8 mouse cellular contexts compared by ENCODE assay signal in genomic region chr1:169921710-169922211, GRCm38 (mm10). TPM values are rescaled to one million over a fixed set of nuclear protein-coding genes. Genes with fewer than 3 reads are reported as not detected.
DNase-seq lines count a peak whose midpoint lies in the region; ATAC-seq and TF ChIP-seq lines count a peak whose summit lies in the region.

No protein-coding gene starts in this region.

- no peak overlapping the region for H3K9ac ChIP-seq in embryonic facial prominence, embryonic 13.5 days
- no peak overlapping the region for H3K9ac ChIP-seq in kidney, postnatal 0 days (ENCODE audit: low read depth, low read length)

- peak; percentile 35 for DNase-seq in gastrocnemius, adult 2 months
- no peak for DNase-seq in gastrocnemius, postnatal 36 days
- DNase-seq in 3T3-L1 (ENCODE audit: low read depth, low spot score) (peak; percentile 73), MEL-GATA-1-ER (ENCODE audit: extremely low read depth, low read depth) (peak; percentile 27)
- DNase-seq in kidney, postnatal 0 days (ENCODE audit: low spot score) = peak; percentile 88
- DNase-seq in lung, postnatal 36 days = peak; percentile 53
- DNase-seq in right cerebral cortex, postnatal 4 days = no peak

- H3K9me3 ChIP-seq in embryonic facial prominence, embryonic 13.5 days = no peaks in the 10 kb centered on the region
- H3K9me3 ChIP-seq in kidney, postnatal 0 days (replicated peaks; ENCODE audit: low read length) = no peaks in the 10 kb centered on the region

- intact Hi-C loops in gastrocnemius, adult 2 months (cut with DNase I) = no loop called here
- intact Hi-C loops in gastrocnemius, postnatal 36 days (cut with DNase I) = loop anchor here (5.0 kb wide), 1 partner anchor 389 kb away; the partner anchor contains the start of gene Nuf2

- H3K27me3 ChIP-seq in embryonic facial prominence, embryonic 13.5 days = peaks cover 3% of the 10 kb centered on the region; the same call in 1 of the 2 replicates
- no peaks in the 10 kb centered on the region for H3K27me3 ChIP-seq in kidney, postnatal 0 days (ENCODE audit: insufficient read depth, low read length)

- ATAC-seq in embryonic facial prominence, embryonic 13.5 days (ENCODE audit: insufficient number of reproducible peaks, insufficient read depth, low FRiP score, low TSS enrichment, low read depth) = no peak
- ATAC-seq in kidney, postnatal 0 days (replicated peaks; ENCODE audit: low FRiP score, low read depth) = no peak

- H3K36me3 ChIP-seq in embryonic facial prominence, embryonic 13.5 days = no peaks in the 10 kb centered on the region
- H3K36me3 ChIP-seq in kidney, postnatal 0 days (ENCODE audit: insufficient read depth, low read length) = no peaks in the 10 kb centered on the region

- peak; percentile 89 for TF ChIP-seq CTCF in gastrocnemius, adult 2 months (IDR thresholded peaks at IDR 0.05)
- peak; percentile 79 for TF ChIP-seq CTCF in kidney, postnatal 0 days (IDR thresholded peaks at IDR 0.05; ENCODE audit: low read depth)

- H3K4me3 ChIP-seq in gastrocnemius, adult 2 months = peak overlapping the region; percentile 34
- H3K4me3 ChIP-seq in embryonic facial prominence, embryonic 13.5 days = no peak overlapping the region
- no peak overlapping the region for H3K4me3 ChIP-seq in kidney, postnatal 0 days (replicated peaks; ENCODE audit: low read depth, low read length)

- H3K27ac ChIP-seq in gastrocnemius, adult 2 months = no peak overlapping the region
- no peak overlapping the region for H3K27ac ChIP-seq in embryonic facial prominence, embryonic 13.5 days
- no peak overlapping the region for H3K27ac ChIP-seq in kidney, postnatal 0 days

- peaks cover 13% of the 10 kb centered on the region for H3K4me1 ChIP-seq in embryonic facial prominence, embryonic 13.5 days
- no peaks in the 10 kb centered on the region for H3K4me1 ChIP-seq in kidney, postnatal 0 days (replicated peaks; ENCODE audit: insufficient read depth, low read length)

- 14% methylated on average over 8 of the region's 8 CpGs for WGBS in embryonic facial prominence, embryonic 13.5 days
- 24% methylated on average over 8 of the region's 8 CpGs for WGBS in kidney, postnatal 0 days

- peak overlapping the region; percentile 39 for H3K4me2 ChIP-seq in embryonic facial prominence, embryonic 13.5 days
- H3K4me2 ChIP-seq in kidney, postnatal 0 days (ENCODE audit: low read length) = peak overlapping the region; percentile 33; the same call in 1 of the 2 replicates

RNA-seq across cellular contexts. Expression of gene Ccdc190, which starts 6.7 kb away (rescaled TPM):
- total RNA-seq in gastrocnemius, adult 2 months (2021) = not detected
- not detected for total RNA-seq in gastrocnemius, postnatal 36 days (2021)
- 0.72 TPM in 1 of 2 replicates, not detected in the other for polyA plus RNA-seq in embryonic facial prominence, embryonic 13.5 days (2015; fragmentation: Nextera tagmentation; extraction: Ambion mirVana)
- polyA plus RNA-seq in kidney, postnatal 0 days (2015; fragmentation: Nextera tagmentation; extraction: Ambion mirVana) = 0.16 and 0.27 TPM in 2 replicates

RNA-seq across cellular contexts. Expression of gene Hsd17b7, which starts 47.3 kb away (rescaled TPM):
- total RNA-seq in gastrocnemius, adult 2 months (2021) = 1 to 10 TPM; 5.2 to 9.5 TPM
- total RNA-seq in gastrocnemius, postnatal 36 days (2021) = 1 to 10 TPM; 2.9 to 4.1 TPM
- 18.4 and 20.0 TPM in 2 replicates for polyA plus RNA-seq in embryonic facial prominence, embryonic 13.5 days (2015; fragmentation: Nextera tagmentation; extraction: Ambion mirVana)
- 16.4 and 18.1 TPM in 2 replicates for polyA plus RNA-seq in kidney, postnatal 0 days (2015; fragmentation: Nextera tagmentation; extraction: Ambion mirVana)

Comparison
In these comparisons a context has a peak if more than half of its experiments do, and no peak if none do; other contexts are left out.
1. DNase-seq: peak in gastrocnemius, adult 2 months (single experiment), 3T3-L1 (single experiment), MEL-GATA-1-ER (single experiment), kidney, postnatal 0 days (single experiment) and lung, postnatal 36 days (single experiment); none in gastrocnemius, postnatal 36 days (0 of 2) and right cerebral cortex, postnatal 4 days (single experiment).